Mouse (Mus musculus): ENCODE data around the gene Med1. TPM values are rescaled to one million over a fixed set of nuclear protein-coding genes. Genes with fewer than 3 reads are reported as not detected.
"Not testable (repeated sequence)": the region's sequence is repeated elsewhere in the genome, so short reads cannot be mapped to it uniquely, and the experiment has no call there.

Med1 gene
- 40.7 and 46.9 TPM in 2 replicates for polyA plus RNA-seq (2014; fragmentation: Nextera tagmentation; extraction: Ambion mirVana)

GRCm38 (mm10) chr11:98192901-98193805 is at the start of gene Med1:
TSS of gene Med1 (minus strand) at chr11:98193293.
- Histone ChIP-seq H3K27ac (ENCODE audit: low read depth, low read length) (peak within 1 kb of the TSS; percentile 85), H3K36me3 (ENCODE audit: control insufficient read depth, insufficient read depth, low read length) (0 out of 2 replicates have a peak, but pooled peaks cover 5% of the 10 kb centered on the region), H3K4me1 (ENCODE audit: control insufficient read depth, insufficient read depth, low read length) (peaks cover 7% of the 10 kb centered on the region), H3K9ac (ENCODE audit: low read depth, low read length) (peak within 1 kb of the TSS; percentile 95), H3K27me3 (ENCODE audit: control insufficient read depth, insufficient read depth, low read length) (no peaks in the 10 kb centered on the region), H3K4me2 (peak within 1 kb of the TSS; percentile 87), H3K9me3 (replicated peaks; ENCODE audit: control insufficient read depth, low read length) (no peaks in the 10 kb centered on the region), H3K4me3 (ENCODE audit: low read depth, low read length) (peak within 1 kb of the TSS; percentile 90)
- under 1% methylated on average over 53 of the region's 53 CpGs for WGBS (ENCODE audit: insufficient replicate concordance)
- ATAC-seq (replicated peaks; ENCODE audit: insufficient number of reproducible peaks, low FRiP score, low TSS enrichment) = peak; percentile 87

- Histone ChIP-seq H3K27me3 (ENCODE audit: control insufficient read depth, insufficient read depth, low read length) (no peaks in the 10 kb centered on the region), H3K36me3 (ENCODE audit: control insufficient read depth, insufficient read depth, low read length) (peaks cover 37% of the 10 kb centered on the region), H3K4me2 (no peak overlapping the region), H3K4me3 (ENCODE audit: low read depth, low read length) (no peak overlapping the region), H3K27ac (ENCODE audit: low read depth, low read length) (no peak overlapping the region), H3K9me3 (replicated peaks; ENCODE audit: control insufficient read depth, low read length) (no peaks in the 10 kb centered on the region), H3K9ac (ENCODE audit: low read depth, low read length) (no peak overlapping the region), H3K4me1 (ENCODE audit: control insufficient read depth, insufficient read depth, low read length) (no peaks in the 10 kb centered on the region)
- no peak for ATAC-seq (replicated peaks; ENCODE audit: insufficient number of reproducible peaks, low FRiP score, low TSS enrichment)
- 95% methylated on average over 3 of the region's 3 CpGs for WGBS (ENCODE audit: insufficient replicate concordance)
Measured at GRCm38 (mm10) chr11:98238995-98239394, 45.9 kb upstream of the Med1 start.

DNA sequence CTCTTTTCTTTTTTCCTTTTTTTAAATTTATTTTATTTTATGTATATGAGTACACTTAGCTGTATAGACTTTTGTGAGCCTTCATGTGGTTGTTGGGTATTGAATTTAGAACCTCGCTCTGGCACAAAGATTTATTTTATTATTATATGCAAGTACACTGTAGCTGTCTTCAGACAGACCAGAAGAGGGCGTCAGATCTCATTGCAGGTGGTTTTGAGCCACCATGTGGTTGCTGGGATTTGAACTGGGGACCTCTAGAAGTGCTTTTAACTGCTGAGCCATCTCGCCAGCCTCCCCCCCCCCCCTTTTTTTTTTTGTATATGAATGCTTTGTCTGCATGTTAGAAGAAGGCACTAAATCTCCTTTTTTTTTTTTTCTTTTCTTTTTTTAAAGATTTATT is 45.3 kb upstream of the Med1 start:
- Histone ChIP-seq H3K9me3 (replicated peaks; ENCODE audit: control insufficient read depth, low read length) (no peaks in the 10 kb centered on the region), H3K27me3 (ENCODE audit: control insufficient read depth, insufficient read depth, low read length) (no peaks in the 10 kb centered on the region), H3K9ac (ENCODE audit: low read depth, low read length) (no peak overlapping the region), H3K4me3 (ENCODE audit: low read depth, low read length) (no peak overlapping the region), H3K4me1 (ENCODE audit: control insufficient read depth, insufficient read depth, low read length) (no peaks in the 10 kb centered on the region), H3K4me2 (no peak overlapping the region), H3K27ac (ENCODE audit: low read depth, low read length) (no peak overlapping the region), H3K36me3 (ENCODE audit: control insufficient read depth, insufficient read depth, low read length) (peaks cover 37% of the 10 kb centered on the region)
- no peak for ATAC-seq (replicated peaks; ENCODE audit: insufficient number of reproducible peaks, low FRiP score, low TSS enrichment)
- 71% methylated on average over 3 of the region's 3 CpGs for WGBS (ENCODE audit: insufficient replicate concordance)

- H3K27ac ChIP-seq (ENCODE audit: low read depth, low read length) = no peak overlapping the region
- H3K27me3 ChIP-seq (ENCODE audit: control insufficient read depth, insufficient read depth, low read length) = no peaks in the 10 kb centered on the region
- ATAC-seq (replicated peaks; ENCODE audit: insufficient number of reproducible peaks, low FRiP score, low TSS enrichment) = no peak
- H3K4me3 ChIP-seq (ENCODE audit: low read depth, low read length) = no peak overlapping the region
- peaks cover 33% of the 10 kb centered on the region for H3K36me3 ChIP-seq (ENCODE audit: control insufficient read depth, insufficient read depth, low read length)
- no peak overlapping the region for H3K9ac ChIP-seq (ENCODE audit: low read depth, low read length)
- no peak overlapping the region for H3K4me2 ChIP-seq
- H3K9me3 ChIP-seq (replicated peaks; ENCODE audit: control insufficient read depth, low read length) = no peaks in the 10 kb centered on the region
- 94% methylated on average over 1 of the region's 1 CpGs for WGBS (ENCODE audit: insufficient replicate concordance)
- no peaks in the 10 kb centered on the region for H3K4me1 ChIP-seq (ENCODE audit: control insufficient read depth, insufficient read depth, low read length)
Measured at GRCm38 (mm10) chr11:98226349-98226748, 33.3 kb upstream of the Med1 start.

DNA sequence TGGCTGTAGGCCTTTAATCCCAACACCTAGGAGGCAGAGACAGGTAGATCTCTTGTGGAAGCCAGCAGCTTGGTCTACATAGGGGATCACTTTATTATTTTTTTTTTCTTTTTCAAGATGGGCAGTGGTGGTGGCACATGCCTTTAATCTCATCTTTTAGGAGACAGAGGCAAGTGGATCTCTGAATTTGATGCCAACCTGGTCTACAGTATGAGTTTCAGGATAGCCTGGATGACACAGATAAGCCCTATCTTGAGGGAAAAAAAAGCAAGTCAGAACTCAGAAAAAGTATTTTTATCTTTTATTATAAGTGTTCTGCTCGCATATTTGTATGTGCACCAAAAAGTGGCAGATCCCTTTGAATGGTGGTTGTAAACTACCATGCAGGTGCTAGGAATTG is 20.2 kb upstream of the Med1 start:
- Histone ChIP-seq H3K4me3 (ENCODE audit: low read depth, low read length) (no peak overlapping the region), H3K4me2 (no peak overlapping the region), H3K9ac (ENCODE audit: low read depth, low read length) (no peak overlapping the region), H3K27me3 (ENCODE audit: control insufficient read depth, insufficient read depth, low read length) (no peaks in the 10 kb centered on the region), H3K4me1 (ENCODE audit: control insufficient read depth, insufficient read depth, low read length) (peaks cover 5% of the 10 kb centered on the region; the same call in 1 of the 2 replicates), H3K36me3 (ENCODE audit: control insufficient read depth, insufficient read depth, low read length) (peaks cover 29% of the 10 kb centered on the region), H3K27ac (ENCODE audit: low read depth, low read length) (no peak overlapping the region), H3K9me3 (replicated peaks; ENCODE audit: control insufficient read depth, low read length) (no peaks in the 10 kb centered on the region)
- 96% methylated on average over 1 of the region's 1 CpGs for WGBS (ENCODE audit: insufficient replicate concordance)
- ATAC-seq (replicated peaks; ENCODE audit: insufficient number of reproducible peaks, low FRiP score, low TSS enrichment) = no peak

GRCm38 (mm10) chr11:98209661-98210060 is 16.6 kb upstream of the Med1 start:
- ATAC-seq (replicated peaks; ENCODE audit: insufficient number of reproducible peaks, low FRiP score, low TSS enrichment); H3K4me2 ChIP-seq; H3K4me3 ChIP-seq (ENCODE audit: low read depth, low read length); H3K9ac ChIP-seq (ENCODE audit: low read depth, low read length); H3K27me3 ChIP-seq (ENCODE audit: control insufficient read depth, insufficient read depth, low read length); H3K27ac ChIP-seq (ENCODE audit: low read depth, low read length); H3K4me1 ChIP-seq (ENCODE audit: control insufficient read depth, insufficient read depth, low read length); H3K9me3 ChIP-seq (replicated peaks; ENCODE audit: control insufficient read depth, low read length): not testable (repeated sequence)
- 82% methylated on average over 4 of the region's 5 CpGs for WGBS (ENCODE audit: insufficient replicate concordance)
- peaks cover 27% of the 10 kb centered on the region for H3K36me3 ChIP-seq (ENCODE audit: control insufficient read depth, insufficient read depth, low read length)

DNA sequence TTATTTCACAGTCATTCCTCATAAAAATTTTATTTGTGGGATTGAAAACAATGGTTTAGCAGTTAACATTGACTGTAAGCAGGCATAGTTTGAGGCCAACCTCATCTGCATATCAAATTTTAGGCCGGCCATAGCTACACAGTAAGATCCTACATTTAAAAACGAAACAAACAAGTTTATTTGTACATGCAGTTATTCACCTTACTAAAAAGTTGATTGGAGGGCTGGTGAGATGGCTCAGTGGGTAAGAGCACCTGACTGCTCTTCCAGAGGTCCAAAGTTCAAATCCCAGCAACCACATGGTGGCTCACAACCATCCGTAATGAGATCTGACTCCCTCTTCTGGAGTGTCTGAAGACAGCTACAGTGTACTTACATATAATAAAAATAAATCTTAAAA is 13.2 kb upstream of the Med1 start:
- H3K9me3 ChIP-seq (replicated peaks; ENCODE audit: control insufficient read depth, low read length); H3K4me1 ChIP-seq (ENCODE audit: control insufficient read depth, insufficient read depth, low read length); H3K9ac ChIP-seq (ENCODE audit: low read depth, low read length); H3K27ac ChIP-seq (ENCODE audit: low read depth, low read length); H3K27me3 ChIP-seq (ENCODE audit: control insufficient read depth, insufficient read depth, low read length); ATAC-seq (replicated peaks; ENCODE audit: insufficient number of reproducible peaks, low FRiP score, low TSS enrichment): not testable (repeated sequence)
- Histone ChIP-seq H3K4me2 (peak overlapping the region; percentile 51), H3K36me3 (ENCODE audit: control insufficient read depth, insufficient read depth, low read length) (peaks cover 14% of the 10 kb centered on the region), H3K4me3 (ENCODE audit: low read depth, low read length) (peak overlapping the region; percentile 23; the same call in 1 of the 2 replicates)
- WGBS (ENCODE audit: insufficient replicate concordance) = 79% methylated on average over 3 of the region's 3 CpGs

DNA sequence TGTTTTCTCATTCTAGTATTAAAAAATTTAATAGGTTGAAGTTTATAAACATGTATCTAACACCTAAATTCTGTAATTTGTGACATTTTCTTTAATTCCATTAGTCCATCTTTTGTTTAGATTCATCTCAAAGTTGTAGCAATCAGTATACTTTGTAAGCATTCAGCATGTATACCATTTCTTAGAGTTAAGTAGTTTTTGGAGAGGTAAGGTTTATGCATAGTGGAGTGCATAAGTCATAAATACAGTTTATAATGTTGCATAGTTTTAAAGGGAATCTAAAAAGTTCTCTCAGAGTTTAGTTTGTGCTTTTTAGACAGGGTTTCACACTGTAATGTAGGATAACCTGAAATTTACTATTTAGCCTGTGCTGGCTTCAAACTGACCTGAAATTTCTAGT is 12.4 kb upstream of the Med1 start:
- H3K4me3 ChIP-seq (ENCODE audit: low read depth, low read length) = peak overlapping the region; percentile 23
- no peaks in the 10 kb centered on the region for H3K9me3 ChIP-seq (replicated peaks; ENCODE audit: control insufficient read depth, low read length)
- peaks cover 6% of the 10 kb centered on the region; the same call in 1 of the 2 replicates for H3K4me1 ChIP-seq (ENCODE audit: control insufficient read depth, insufficient read depth, low read length)
- no peak for ATAC-seq (replicated peaks; ENCODE audit: insufficient number of reproducible peaks, low FRiP score, low TSS enrichment)
- H3K4me2 ChIP-seq = peak overlapping the region; percentile 51
- no peak overlapping the region for H3K9ac ChIP-seq (ENCODE audit: low read depth, low read length)
- H3K27me3 ChIP-seq (ENCODE audit: control insufficient read depth, insufficient read depth, low read length) = no peaks in the 10 kb centered on the region
- peaks cover 8% of the 10 kb centered on the region for H3K36me3 ChIP-seq (ENCODE audit: control insufficient read depth, insufficient read depth, low read length)
- H3K27ac ChIP-seq (ENCODE audit: low read depth, low read length) = no peak overlapping the region
